Mouse (Mus musculus) hindbrain, embryonic 10.5 days (tissue): ENCODE results near the gene Ppfia2. TPM values are rescaled to one million over a fixed set of nuclear protein-coding genes. Genes with fewer than 3 reads are reported as not detected.
A peak's percentile ranks its signal among the peaks of the same experiment; 100 is the strongest.

ENCODE experiments used
- DNase-seq: peaks from one replicate; pipeline ENCODE4 v3.0.0-alpha.2; 2017; ENCODE audit warnings: low spot score
- H3K27ac ChIP-seq: fragments of 300-500 bp; sonication (generic); 2 replicates; pipeline ENCODE4 v1.5.1; 2016; ENCODE audit warnings: mild to moderate bottlenecking, moderate library complexity
- H3K27me3 ChIP-seq: fragments of 300-500 bp; sonication (generic); 2 replicates; pipeline ENCODE4 v1.6.1; 2016; ENCODE audit warnings: mild to moderate bottlenecking; ENCODE audit not compliant: poor library complexity, insufficient read depth, severe bottlenecking
- H3K36me3 ChIP-seq: fragments of 300-500 bp; sonication (generic); 2 replicates; pipeline ENCODE4 v1.6.1; 2016; ENCODE audit warnings: mild to moderate bottlenecking, moderate library complexity
- H3K4me1 ChIP-seq: fragments of 300-500 bp; sonication (generic); replicated peaks from 2 replicates; pipeline ENCODE4 v1.6.1; 2016; ENCODE audit warnings: mild to moderate bottlenecking
- H3K4me3 ChIP-seq: fragments of 300-500 bp; sonication (generic); 2 replicates; pipeline ENCODE4 v1.5.1; 2016; ENCODE audit warnings: mild to moderate bottlenecking, moderate library complexity
- H3K9me3 ChIP-seq: fragments of 300-500 bp; sonication (generic); 2 replicates; pipeline ENCODE4 v1.6.1; 2016; ENCODE audit warnings: mild to moderate bottlenecking, moderate library complexity
- WGBS: fragments of 180-500 bp; shearing (Covaris S2); methylation state at CpG from one replicate; pipeline ENCODE4 v1.1.7; 2016; 5-methylcytosine and 5-hydroxymethylcytosine counted together
- polyA plus RNA-seq: library from polyadenylated mRNA; unstranded; fragments of >200 nt; fragmentation: Nextera tagmentation; extraction: Ambion mirVana; gene quantifications from 2 replicates; pipeline ENCODE4 v1.2.1, GENCODE M21; 2016

Gene Ppfia2
- polyA plus RNA-seq, 1 experiment from 2014 or later = 2.7 TPM

- peak overlapping the region; percentile 83 for H3K27ac ChIP-seq
- no peaks in the 10 kb centered on the region for H3K36me3 ChIP-seq
- peak; percentile 38 for DNase-seq
- no peaks in the 10 kb centered on the region for H3K9me3 ChIP-seq
- no peaks in the 10 kb centered on the region for H3K27me3 ChIP-seq
- WGBS = 7% methylated on average over 7 of the region's 7 CpGs
- H3K4me1 ChIP-seq = peaks cover 11% of the 10 kb centered on the region
- peak overlapping the region; percentile 33 for H3K4me3 ChIP-seq
Measured at GRCm38 (mm10) chr10:106609177-106609981, 139.2 kb downstream of the Ppfia2 start.

GRCm38 (mm10) chr10:106610222-106610621 lies 140.1 kb downstream of the Ppfia2 start:
- no peaks in the 10 kb centered on the region for H3K9me3 ChIP-seq
- 70% methylated on average over 3 of the region's 3 CpGs for WGBS
- DNase-seq = no peak
- no peak overlapping the region for H3K4me3 ChIP-seq
- no peaks in the 10 kb centered on the region for H3K27me3 ChIP-seq
- H3K27ac ChIP-seq = peak overlapping the region; percentile 83
- H3K4me1 ChIP-seq = peaks cover 11% of the 10 kb centered on the region
- no peaks in the 10 kb centered on the region for H3K36me3 ChIP-seq

GRCm38 (mm10) chr10:106618194-106618593 lies 148.1 kb downstream of the Ppfia2 start:
- no peaks in the 10 kb centered on the region for H3K27me3 ChIP-seq
- no peaks in the 10 kb centered on the region for H3K4me1 ChIP-seq
- no peak overlapping the region for H3K27ac ChIP-seq
- no peak for DNase-seq
- no peaks in the 10 kb centered on the region for H3K9me3 ChIP-seq
- WGBS = 72% methylated on average over 1 of the region's 1 CpGs
- no peak overlapping the region for H3K4me3 ChIP-seq
- no peaks in the 10 kb centered on the region for H3K36me3 ChIP-seq

- Histone ChIP-seq H3K4me3 (no peak overlapping the region), H3K9me3 (no peaks in the 10 kb centered on the region), H3K36me3 (no peaks in the 10 kb centered on the region), H3K27me3 (no peaks in the 10 kb centered on the region), H3K27ac (no peak overlapping the region), H3K4me1 (no peaks in the 10 kb centered on the region)
- WGBS = 91% methylated on average over 1 of the region's 1 CpGs
- no peak for DNase-seq
Measured at GRCm38 (mm10) chr10:106620952-106621351, 150.8 kb downstream of the Ppfia2 start.

- DNase-seq = no peak
Measured at GRCm38 (mm10) chr10:106623342-106623741, 153.2 kb downstream of the Ppfia2 start.

GRCm38 (mm10) chr10:106632171-106632935 lies 162.2 kb downstream of the Ppfia2 start:
- no peaks in the 10 kb centered on the region for H3K9me3 ChIP-seq
- no peaks in the 10 kb centered on the region for H3K36me3 ChIP-seq
- H3K4me3 ChIP-seq = no peak overlapping the region
- H3K27ac ChIP-seq = no peak overlapping the region
- DNase-seq = no peak
- no peaks in the 10 kb centered on the region for H3K27me3 ChIP-seq
- 61% methylated on average over 18 of the region's 18 CpGs for WGBS
- 0 out of 2 replicates have a peak, but pooled peaks cover 3% of the 10 kb centered on the region for H3K4me1 ChIP-seq

More at GRCm38 (mm10) chr10:106623342-106623741, 153.2 kb downstream of the Ppfia2 start:
- no peaks in the 10 kb centered on the region for H3K36me3 ChIP-seq
- 84% methylated on average over 10 of the region's 10 CpGs for WGBS
- H3K9me3 ChIP-seq = no peaks in the 10 kb centered on the region
- no peak overlapping the region for H3K27ac ChIP-seq
- H3K4me3 ChIP-seq = no peak overlapping the region
- no peaks in the 10 kb centered on the region for H3K4me1 ChIP-seq
- no peaks in the 10 kb centered on the region for H3K27me3 ChIP-seq

GRCm38 (mm10) chr10:106633898-106634297 lies 163.8 kb downstream of the Ppfia2 start:
- Histone ChIP-seq H3K36me3 (no peaks in the 10 kb centered on the region), H3K27ac (no peak overlapping the region), H3K27me3 (no peaks in the 10 kb centered on the region), H3K4me3 (no peak overlapping the region), H3K9me3 (no peaks in the 10 kb centered on the region), H3K4me1 (0 out of 2 replicates have a peak, but pooled peaks cover 3% of the 10 kb centered on the region)
- DNase-seq = no peak
- 81% methylated on average over 7 of the region's 7 CpGs for WGBS

GRCm38 (mm10) chr10:106652276-106652675 lies 182.1 kb downstream of the Ppfia2 start:
- 94% methylated on average over 4 of the region's 4 CpGs for WGBS

GRCm38 (mm10) chr10:106665221-106665620 lies 195.1 kb downstream of the Ppfia2 start:
- H3K27me3 ChIP-seq = no peaks in the 10 kb centered on the region
- no peak for DNase-seq
- no peaks in the 10 kb centered on the region for H3K4me1 ChIP-seq
- H3K4me3 ChIP-seq = no peak overlapping the region
- H3K27ac ChIP-seq = no peak overlapping the region
- no peaks in the 10 kb centered on the region for H3K9me3 ChIP-seq
- 87% methylated on average over 3 of the region's 3 CpGs for WGBS
- no peaks in the 10 kb centered on the region for H3K36me3 ChIP-seq

More at GRCm38 (mm10) chr10:106652276-106652675, 182.1 kb downstream of the Ppfia2 start:
- no peak overlapping the region for H3K27ac ChIP-seq
- H3K9me3 ChIP-seq = no peaks in the 10 kb centered on the region
- H3K27me3 ChIP-seq = no peaks in the 10 kb centered on the region
- H3K36me3 ChIP-seq = no peaks in the 10 kb centered on the region
- H3K4me1 ChIP-seq = no peaks in the 10 kb centered on the region
- no peak for DNase-seq
- H3K4me3 ChIP-seq = no peak overlapping the region

GRCm38 (mm10) chr10:106670170-106670569 lies 200.0 kb downstream of the Ppfia2 start:
- no peak for DNase-seq
- WGBS = 90% methylated on average over 3 of the region's 3 CpGs
- no peaks in the 10 kb centered on the region for H3K4me1 ChIP-seq
- H3K4me3 ChIP-seq = no peak overlapping the region
- H3K27me3 ChIP-seq = no peaks in the 10 kb centered on the region
- H3K36me3 ChIP-seq = no peaks in the 10 kb centered on the region
- no peak overlapping the region for H3K27ac ChIP-seq
- no peaks in the 10 kb centered on the region for H3K9me3 ChIP-seq

- Histone ChIP-seq H3K36me3 (no peaks in the 10 kb centered on the region), H3K27ac (no peak overlapping the region), H3K4me1 (no peaks in the 10 kb centered on the region), H3K27me3 (no peaks in the 10 kb centered on the region), H3K9me3 (no peaks in the 10 kb centered on the region), H3K4me3 (no peak overlapping the region)
- DNase-seq = no peak
- WGBS = 90% methylated on average over 5 of the region's 5 CpGs
Measured at GRCm38 (mm10) chr10:106681395-106681794, 211.3 kb downstream of the Ppfia2 start.

- H3K4me3 ChIP-seq = no peak overlapping the region
- H3K4me1 ChIP-seq = no peaks in the 10 kb centered on the region
- no peaks in the 10 kb centered on the region for H3K36me3 ChIP-seq
- WGBS = 87% methylated on average over 3 of the region's 3 CpGs
- H3K27ac ChIP-seq = no peak overlapping the region
- no peaks in the 10 kb centered on the region for H3K9me3 ChIP-seq
- no peaks in the 10 kb centered on the region for H3K27me3 ChIP-seq
- no peak for DNase-seq
Measured at GRCm38 (mm10) chr10:106685519-106685918, 215.4 kb downstream of the Ppfia2 start.

GRCm38 (mm10) chr10:106719936-106720335 lies 249.8 kb downstream of the Ppfia2 start:
- no peak overlapping the region for H3K27ac ChIP-seq
- no peaks in the 10 kb centered on the region for H3K27me3 ChIP-seq
- no peaks in the 10 kb centered on the region for H3K36me3 ChIP-seq
- DNase-seq = no peak
- H3K9me3 ChIP-seq = no peaks in the 10 kb centered on the region
- H3K4me3 ChIP-seq = no peak overlapping the region
- WGBS = 96% methylated on average over 2 of the region's 2 CpGs
- H3K4me1 ChIP-seq = no peaks in the 10 kb centered on the region
